Mouse (Mus musculus) embryonic fibroblast, embryonic 13.5 days (primary cell): Measurements from ENCODE around the gene Slc12a5. TPM values are rescaled to one million over a fixed set of nuclear protein-coding genes. Genes with fewer than 3 reads are reported as not detected.

Experiments
- H3K27ac ChIP-seq: 2 replicates; pipeline ENCODE4 v1.5.1; 2012; ENCODE audit warnings: low read length, control low read depth, inconsistent platforms; ENCODE audit not compliant: insufficient read depth
- H3K4me1 ChIP-seq: 2 replicates; pipeline ENCODE4 v1.6.1; 2011; ENCODE audit warnings: low read length; ENCODE audit not compliant: control insufficient read depth, insufficient read depth
- H3K4me3 ChIP-seq: 2 replicates; pipeline ENCODE4 v1.5.1; 2011; ENCODE audit warnings: mild to moderate bottlenecking, control low read depth, low read length; ENCODE audit not compliant: insufficient read depth
- CTCF ChIP-seq: IDR thresholded peaks from 2 replicates; pipeline ENCODE4 v1.5.1; 2011; ENCODE audit warnings: mild to moderate bottlenecking, control low read depth, low read length, moderate library complexity, borderline replicate concordance; ENCODE audit not compliant: insufficient read depth
- POLR2A ChIP-seq: IDR thresholded peaks from 2 replicates; pipeline ENCODE4 v1.6.1; 2011; ENCODE audit warnings: low read depth, mild to moderate bottlenecking, control low read depth, low read length, moderate library complexity
- polyA plus RNA-seq: library from polyadenylated mRNA; stranded (reverse); fragments of >200 nt; gene quantifications from 2 replicates; pipeline ENCODE4 v1.2.4, GENCODE M21; 2011; ENCODE audit warnings: low read depth; ENCODE audit not compliant: missing spikeins, insufficient read length

The Slc12a5 gene
- polyA plus RNA-seq: 0.55 and 1.4 TPM in 2 replicates

DNA sequence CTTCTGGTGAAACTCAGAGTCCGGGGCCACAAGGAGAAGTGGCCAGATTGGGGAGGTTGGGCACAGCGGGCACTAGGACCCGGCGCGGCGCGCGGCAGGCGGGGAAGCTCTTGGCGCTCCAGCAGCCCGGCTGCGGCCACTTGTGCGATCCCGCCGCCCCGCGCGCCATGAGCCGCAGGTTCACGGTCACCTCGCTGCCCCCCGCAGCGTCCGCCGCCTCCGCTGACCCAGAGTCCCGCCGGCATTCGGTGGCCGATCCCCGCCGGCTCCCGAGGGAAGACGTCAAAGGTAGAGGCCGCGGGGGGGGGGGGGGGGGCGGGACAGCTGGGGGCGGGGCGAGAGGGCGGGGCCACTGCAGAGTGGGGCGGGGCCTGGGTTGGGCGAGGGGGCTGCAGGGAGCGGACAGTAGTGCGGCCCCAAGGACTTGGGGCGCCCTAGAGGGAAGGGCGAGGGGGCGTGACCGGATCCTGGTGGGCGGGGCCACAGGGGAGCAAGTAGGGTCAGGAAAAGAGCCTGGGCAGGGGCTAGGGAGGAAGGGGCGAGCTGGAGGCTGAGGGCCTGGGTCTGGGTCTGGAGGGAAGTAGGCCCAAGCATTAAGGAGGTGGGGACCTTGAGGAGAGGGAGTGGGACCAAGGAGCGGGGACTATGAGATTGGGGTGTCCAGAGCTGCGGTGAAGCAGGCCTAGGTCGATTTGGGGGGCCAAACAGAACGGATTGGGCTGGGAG lies at the start of gene Slc12a5:
TSS of gene Slc12a5 (plus strand) at position 87 of the 726 bp plus-strand sequence.
- no peaks in the 10 kb centered on the region for H3K4me1 ChIP-seq
- TF ChIP-seq CTCF: no peak
- no peak for TF ChIP-seq POLR2A
- H3K27ac ChIP-seq: no peak within 1 kb of the TSS
- H3K4me3 ChIP-seq: peak within 1 kb of the TSS; percentile 43

DNA sequence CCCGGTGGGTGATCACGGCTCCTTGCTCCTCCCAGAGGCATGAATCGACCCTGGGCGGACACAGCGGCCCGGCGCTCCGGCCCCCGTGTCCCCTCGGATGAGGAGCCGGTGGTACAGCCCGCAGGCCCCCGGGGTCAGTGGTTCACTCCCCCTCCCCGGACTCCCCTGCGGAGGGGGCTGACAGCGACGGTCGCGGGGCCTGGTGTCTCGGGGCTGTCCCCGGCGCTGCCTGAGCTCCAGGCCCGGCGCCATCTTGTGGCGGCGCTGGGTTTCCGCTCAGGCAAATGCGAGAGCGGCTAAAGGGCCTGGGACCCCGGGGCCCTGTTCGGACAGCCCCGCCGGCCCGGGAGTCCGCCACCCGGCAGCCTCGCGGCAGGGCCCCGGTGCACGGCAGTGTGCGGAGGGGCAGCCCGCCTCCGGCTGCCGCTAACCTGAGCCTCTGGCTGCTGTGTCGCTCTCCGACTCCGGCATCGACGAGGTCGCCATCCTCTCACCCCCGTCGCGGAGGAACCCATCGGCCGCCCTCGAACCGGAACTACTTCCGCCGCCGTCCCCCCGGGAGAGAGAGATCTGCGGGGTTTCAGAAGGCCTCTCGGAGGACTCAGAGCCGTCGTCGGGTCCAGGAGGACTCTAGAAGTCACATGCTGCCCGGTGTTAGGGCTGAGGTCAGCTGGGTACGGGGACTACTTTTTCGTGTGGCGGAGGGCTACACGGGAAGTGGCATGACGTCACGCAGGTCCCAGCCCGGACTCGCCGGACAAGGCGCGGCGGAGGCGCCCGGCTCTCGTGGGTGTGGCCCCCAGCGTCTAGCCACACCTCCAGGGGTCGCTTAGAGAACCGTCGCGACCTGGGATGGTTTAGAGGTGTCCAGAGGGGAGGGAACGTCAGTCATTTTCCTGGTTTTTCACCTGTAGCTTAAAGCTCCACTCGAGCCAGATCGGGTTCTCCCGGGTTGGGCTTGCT lies 49.2 kb upstream of the Slc12a5 start, which contains the start of gene Zfp335:
TSS of gene Zfp335 (minus strand) at position 672 of the 963 bp plus-strand sequence.
- Histone ChIP-seq H3K27ac (peak within 1 kb of the TSS; percentile 97), H3K4me3 (peak within 1 kb of the TSS; percentile 88), H3K4me1 (no peaks in the 10 kb centered on the region)
- peak; percentile 79 for TF ChIP-seq POLR2A
- no peak for TF ChIP-seq CTCF

DNA sequence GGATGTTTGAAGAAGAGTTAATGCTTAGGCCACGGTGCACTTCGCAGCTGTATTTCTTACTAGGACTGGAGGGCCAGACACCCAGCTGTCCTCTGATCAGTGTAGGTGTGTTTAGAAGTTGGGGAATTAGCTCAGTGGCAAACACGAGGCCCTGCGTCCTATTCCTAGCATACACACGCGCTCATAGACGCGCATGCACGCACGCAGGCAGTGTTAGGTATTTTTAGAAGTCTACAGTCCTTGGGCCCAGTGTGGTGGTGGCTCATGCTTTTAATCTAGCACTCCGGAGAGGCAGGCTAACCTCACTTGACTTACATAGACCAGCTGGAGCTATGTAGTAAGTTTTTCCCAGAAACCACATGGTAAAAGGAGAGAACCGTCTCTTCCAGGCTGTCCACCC lies 48.5 kb upstream of the Slc12a5 start:
- H3K27ac ChIP-seq: peak overlapping the region; percentile 63
- H3K4me1 ChIP-seq: no peaks in the 10 kb centered on the region
- H3K4me3 ChIP-seq: peak overlapping the region; percentile 88
- TF ChIP-seq POLR2A (no peak; the same call in 1 of the 2 replicates), CTCF (no peak)

GRCm38 (mm10) chr2:164912749-164913427 lies 47.7 kb upstream of the Slc12a5 start:
- TF ChIP-seq POLR2A: no peak
- no peak for TF ChIP-seq CTCF
- Histone ChIP-seq H3K4me1 (no peaks in the 10 kb centered on the region), H3K4me3 (no peak overlapping the region), H3K27ac (peak overlapping the region; percentile 63; the same call in 1 of the 2 replicates)

DNA sequence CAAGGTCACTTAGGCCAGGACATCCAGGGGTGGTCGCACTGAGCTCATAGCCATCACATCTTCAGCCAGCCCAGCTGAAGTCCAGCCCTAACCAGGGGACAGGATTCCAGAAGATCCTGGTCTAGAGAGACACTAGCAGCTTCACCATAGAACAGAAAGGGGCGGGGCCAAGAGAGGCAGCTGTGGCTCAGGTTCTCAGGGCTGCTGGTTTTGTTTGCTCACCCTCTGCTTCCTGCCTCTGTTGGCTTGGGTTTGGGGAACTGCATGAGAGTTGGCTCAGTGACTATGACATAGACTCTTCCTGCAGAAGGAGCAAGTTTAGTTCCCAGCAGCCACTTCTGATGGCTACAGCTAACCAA lies 47.2 kb upstream of the Slc12a5 start:
- TF ChIP-seq POLR2A (no peak), CTCF (no peak)
- Histone ChIP-seq H3K4me1 (no peaks in the 10 kb centered on the region), H3K27ac (no peak overlapping the region)

GRCm38 (mm10) chr2:164916820-164917219 lies 43.8 kb upstream of the Slc12a5 start:
- TF ChIP-seq POLR2A: no peak
- TF ChIP-seq CTCF: no peak
- Histone ChIP-seq H3K27ac (no peak overlapping the region), H3K4me3 (no peak overlapping the region), H3K4me1 (no peaks in the 10 kb centered on the region)

More for the DNA sequence above, 47.2 kb upstream of the Slc12a5 start:
- no peak overlapping the region for H3K4me3 ChIP-seq

DNA sequence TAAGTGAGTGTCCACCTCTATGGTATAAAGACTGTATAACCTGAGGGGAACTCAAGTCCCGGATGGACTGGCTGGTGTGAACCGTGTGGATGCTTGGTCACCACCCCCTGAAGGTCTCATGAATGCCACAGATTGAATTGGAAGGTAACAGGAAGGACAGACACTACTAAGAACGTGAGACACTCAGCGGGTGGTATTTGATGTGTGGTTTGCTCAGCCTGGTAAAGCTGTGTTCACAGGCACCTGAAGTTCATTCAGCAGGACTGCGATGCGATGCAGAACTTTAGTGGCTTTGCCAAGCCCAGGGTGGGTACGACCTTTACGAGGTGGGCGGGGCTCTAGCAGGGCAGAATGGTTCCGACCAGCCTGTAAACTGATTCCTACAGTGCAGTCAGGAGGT lies 43.2 kb upstream of the Slc12a5 start:
- no peaks in the 10 kb centered on the region for H3K4me1 ChIP-seq
- H3K4me3 ChIP-seq: no peak overlapping the region
- no peak overlapping the region for H3K27ac ChIP-seq
- TF ChIP-seq CTCF (no peak), POLR2A (no peak)

DNA sequence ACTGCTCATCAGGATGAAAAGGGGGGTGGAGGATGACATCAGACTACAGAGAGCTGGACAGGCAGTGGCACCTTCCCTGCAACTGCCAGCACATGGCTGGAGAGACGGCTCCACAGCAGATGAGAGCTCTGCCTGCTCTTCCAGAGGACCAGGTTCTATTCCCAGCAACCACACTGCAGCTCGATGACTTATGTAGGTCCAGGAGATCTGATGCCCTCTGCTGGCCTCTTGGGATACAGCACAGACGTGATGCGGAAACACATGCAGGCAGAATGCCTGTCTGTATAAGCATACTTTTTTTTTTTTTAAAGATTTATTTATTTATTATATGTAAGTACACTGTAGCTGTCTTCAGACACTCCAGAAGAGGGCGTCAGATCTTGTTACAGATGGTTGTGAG lies 42.3 kb upstream of the Slc12a5 start:
- TF ChIP-seq CTCF: peak; percentile 54; the same call in 1 of the 2 replicates
- no peak for TF ChIP-seq POLR2A
- Histone ChIP-seq H3K27ac (no peak overlapping the region), H3K4me1 (no peaks in the 10 kb centered on the region), H3K4me3 (no peak overlapping the region)

DNA sequence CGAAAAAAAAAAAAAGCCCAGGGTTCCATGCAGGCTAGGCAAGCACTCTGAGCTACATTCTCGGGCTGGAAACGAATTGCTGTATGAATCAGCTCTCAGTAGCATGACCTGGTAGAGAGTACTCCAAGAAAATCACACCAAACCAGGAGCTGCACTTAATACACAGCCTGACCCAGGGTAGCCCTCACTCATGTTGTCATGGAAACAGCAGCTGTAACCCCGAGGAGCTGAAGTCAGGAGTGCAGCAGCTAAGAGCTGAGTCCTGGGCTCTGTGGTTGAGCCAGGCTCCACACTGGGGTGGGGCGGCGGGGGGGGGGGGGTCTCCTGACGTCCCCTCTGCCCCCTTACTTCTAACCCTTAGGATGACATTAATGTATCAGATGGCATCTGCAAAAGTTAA lies 38.6 kb upstream of the Slc12a5 start:
- no peaks in the 10 kb centered on the region for H3K4me1 ChIP-seq
- no peak overlapping the region for H3K4me3 ChIP-seq
- H3K27ac ChIP-seq: no peak overlapping the region
- no peak for TF ChIP-seq CTCF
- no peak for TF ChIP-seq POLR2A
